Mouse (Mus musculus) liver, embryonic 14.5 days (tissue): ENCODE measurements around the gene Serpinb9.

Experiments used
- CTCF ChIP-seq: IDR thresholded peaks from 2 replicates; pipeline ENCODE4 v1.5.1; 2016; ENCODE audit warnings: antibody characterized with exemption, low read depth, control low read depth
- EP300 ChIP-seq: IDR thresholded peaks from 2 replicates; pipeline ENCODE4 v1.6.1; 2016; ENCODE audit warnings: antibody characterized with exemption, low read depth

DNA sequence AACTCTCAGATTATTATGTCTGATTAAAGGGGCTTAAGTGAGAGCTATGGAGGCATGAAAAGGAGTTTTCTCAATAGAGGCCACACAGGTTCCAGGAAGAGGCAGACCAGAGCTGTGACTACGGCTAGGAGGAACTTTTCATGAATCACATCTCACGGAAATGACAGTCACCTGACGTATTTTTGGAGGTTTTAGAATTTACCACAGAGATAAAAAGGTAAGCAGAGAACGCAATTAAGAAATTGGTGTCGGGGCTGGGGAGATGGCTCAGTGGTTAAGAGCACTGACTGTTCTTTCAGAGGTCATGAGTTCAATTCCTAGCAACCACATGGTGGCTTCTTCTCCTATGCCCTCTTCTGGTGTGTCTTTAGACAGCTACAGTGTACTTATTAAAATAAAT, 1.7 kb upstream of the Serpinb9 start:
- no peak for TF ChIP-seq EP300
- TF ChIP-seq CTCF, result no peak
